Mouse (Mus musculus): ENCODE results near the gene Lpin1.

GRCm38 (mm10) chr12:16631423-16631822 is 20.7 kb upstream of the Lpin1 start:
- TF ChIP-seq CTCF (IDR thresholded peaks at IDR 0.05; ENCODE audit: low read depth) (no peak), EP300 (optimal IDR thresholded peaks at IDR 0.05) (no peak)
